Mouse (Mus musculus) E14TG2a.4 (cell line): ENCODE measurements at regions not wholly inside any gene's neighbourhood (a gene's known extent, or its start where the extent isn't known, plus 50 kb on each side); places are given as distances from the start of the nearest gene placed in this dataset.
A peak's percentile ranks its signal among the peaks of the same experiment; 100 is the strongest.

Experiments
- H3K27me3 ChIP-seq: 2 replicates; pipeline ENCODE4 v1.6.1; 2014; ENCODE audit warnings: low read length, control low read depth; ENCODE audit not compliant: insufficient read depth
- H3K36me3 ChIP-seq: 2 replicates; pipeline ENCODE4 v1.6.1; 2014; ENCODE audit warnings: low read length, control low read depth; ENCODE audit not compliant: insufficient read depth
- H3K4me1 ChIP-seq: replicated peaks from 2 replicates; pipeline ENCODE4 v1.6.1; 2014; ENCODE audit warnings: low read depth, low read length, control low read depth
- H3K4me3 ChIP-seq: replicated peaks from 2 replicates; pipeline ENCODE4 v1.5.1; 2014; ENCODE audit warnings: mild to moderate bottlenecking, low read length
- H3K9me3 ChIP-seq: 2 replicates; pipeline ENCODE4 v1.6.1; 2014; ENCODE audit warnings: low read length, control low read depth
- CTCF ChIP-seq: conservative IDR thresholded peaks from 2 replicates; pipeline ENCODE4 v1.5.1; 2014; ENCODE audit warnings: low read length
- NANOG ChIP-seq: IDR thresholded peaks from 2 replicates; pipeline ENCODE4 v1.6.1; 2014; ENCODE audit warnings: borderline replicate concordance, low read length, mixed read lengths
- POU5F1 ChIP-seq: IDR thresholded peaks from 2 replicates; pipeline ENCODE4 v1.6.1; 2014; ENCODE audit warnings: low read length, borderline replicate concordance

DNA sequence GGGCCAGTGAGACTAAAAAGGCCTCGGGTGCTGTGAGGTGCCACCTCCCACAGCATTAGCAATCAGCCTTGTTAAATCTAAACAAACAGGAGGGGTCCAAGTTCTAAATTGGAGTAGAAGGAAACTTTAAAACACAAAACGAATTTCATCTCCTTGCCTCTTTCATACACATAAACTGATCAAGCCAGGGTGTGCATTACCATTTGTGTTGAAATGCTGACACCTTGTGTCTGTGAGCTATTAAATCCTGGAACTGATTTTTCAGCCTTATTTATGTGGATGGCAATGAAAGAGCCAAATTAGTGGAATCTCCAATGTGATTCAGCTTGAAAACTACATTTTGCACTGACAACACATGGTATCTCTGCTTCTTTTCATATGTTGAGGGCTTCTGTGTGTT is 114.8 kb downstream of the Pcsk1 start:
- Histone ChIP-seq H3K36me3 (no peaks in the 10 kb centered on the region), H3K4me1 (no peaks in the 10 kb centered on the region), H3K4me3 (no peak overlapping the region), H3K27me3 (no peaks in the 10 kb centered on the region), H3K9me3 (no peaks in the 10 kb centered on the region)
- TF ChIP-seq CTCF (no peak), NANOG (no peak), POU5F1 (no peak)

- H3K4me3 ChIP-seq, result no peak overlapping the region
- TF ChIP-seq POU5F1 (no peak), NANOG (no peak), CTCF (no peak)
- no peaks in the 10 kb centered on the region for H3K9me3 ChIP-seq
- H3K36me3 ChIP-seq, result no peaks in the 10 kb centered on the region
- no peaks in the 10 kb centered on the region for H3K27me3 ChIP-seq
- no peaks in the 10 kb centered on the region for H3K4me1 ChIP-seq
These were observed 134.3 kb downstream of the Pcsk1 start for GRCm38 (mm10) chr13:75223944-75224343.

DNA sequence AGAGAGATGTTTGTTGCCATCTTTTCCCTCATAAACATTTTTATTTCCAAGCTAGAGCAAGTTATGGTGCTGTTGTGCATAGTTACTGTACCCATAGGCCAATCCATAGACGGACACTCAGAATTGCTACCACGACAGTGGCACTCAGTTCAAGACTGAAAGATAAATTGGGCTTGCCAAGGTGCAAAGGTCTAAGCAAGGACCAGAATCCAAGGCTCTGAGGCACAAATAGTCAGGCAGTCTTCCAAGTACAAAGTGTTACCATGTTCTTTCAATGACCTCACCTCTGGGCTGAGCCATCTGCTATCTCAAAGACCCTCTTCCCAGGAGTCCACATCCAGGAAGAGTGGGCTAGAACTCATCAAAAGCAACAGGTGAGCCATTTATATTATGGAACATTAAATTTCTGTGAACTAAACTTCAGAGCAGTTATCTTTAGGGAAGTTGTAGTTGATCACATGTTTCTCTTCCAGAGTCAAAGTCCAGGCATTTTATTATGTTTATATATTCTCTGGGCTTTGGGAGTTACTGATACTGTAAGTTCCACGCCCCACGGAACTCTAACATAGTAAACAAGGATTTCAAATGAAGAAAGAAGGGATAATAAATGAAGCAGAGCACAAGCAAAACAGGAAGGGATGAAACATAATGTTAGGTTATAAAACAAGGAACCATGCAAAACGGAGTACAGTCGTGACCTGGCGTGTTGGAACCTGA is 136.1 kb downstream of the Pcsk1 start:
- no peak overlapping the region for H3K4me3 ChIP-seq
- H3K36me3 ChIP-seq, result no peaks in the 10 kb centered on the region
- H3K9me3 ChIP-seq, result no peaks in the 10 kb centered on the region
- no peaks in the 10 kb centered on the region for H3K27me3 ChIP-seq
- TF ChIP-seq CTCF (no peak), POU5F1 (no peak), NANOG (no peak)
- no peaks in the 10 kb centered on the region for H3K4me1 ChIP-seq

DNA sequence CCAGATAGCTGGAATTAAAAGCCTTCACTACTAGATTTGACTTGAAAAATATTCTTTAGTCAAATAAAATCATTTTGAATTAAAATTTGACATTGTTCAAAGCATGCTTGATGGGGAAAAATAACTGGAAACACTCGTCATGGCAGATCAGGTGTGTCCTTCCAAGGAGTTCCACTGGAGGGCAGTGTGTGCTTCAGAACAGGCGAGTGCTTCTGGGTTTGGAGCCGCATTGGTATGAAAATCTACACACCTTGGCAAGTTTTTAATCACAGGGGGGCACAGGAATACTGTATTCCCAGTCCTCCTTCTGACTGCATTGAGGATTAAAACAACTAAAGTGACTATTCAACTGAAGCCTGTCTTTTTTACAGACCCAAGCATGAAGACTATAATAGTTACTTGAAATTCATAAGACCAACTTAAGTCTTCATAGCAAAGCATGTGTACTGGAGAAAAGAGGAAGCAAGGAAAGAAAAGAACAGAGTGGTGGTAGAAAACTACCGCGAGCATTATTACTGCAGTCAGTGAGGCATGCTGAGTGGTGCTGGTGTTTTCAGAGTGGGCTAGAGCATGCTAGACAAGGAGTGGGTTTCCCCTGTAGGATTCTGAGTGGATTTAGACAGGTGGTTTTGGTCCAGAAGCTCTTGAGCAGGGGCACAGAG is 138.1 kb downstream of the Pcsk1 start:
- Histone ChIP-seq H3K27me3 (no peaks in the 10 kb centered on the region), H3K9me3 (no peaks in the 10 kb centered on the region), H3K4me1 (no peaks in the 10 kb centered on the region), H3K36me3 (no peaks in the 10 kb centered on the region), H3K4me3 (no peak overlapping the region)
- TF ChIP-seq CTCF (peak; percentile 71), NANOG (no peak)

GRCm38 (mm10) chr13:75236424-75236823 is 146.8 kb downstream of the Pcsk1 start:
- TF ChIP-seq NANOG, result no peak
- no peak for TF ChIP-seq CTCF

More at GRCm38 (mm10) chr13:75236424-75236823, 146.8 kb downstream of the Pcsk1 start:
- Histone ChIP-seq H3K36me3 (no peaks in the 10 kb centered on the region), H3K4me3 (no peak overlapping the region), H3K27me3 (no peaks in the 10 kb centered on the region), H3K9me3 (no peaks in the 10 kb centered on the region), H3K4me1 (no peaks in the 10 kb centered on the region)
